Mouse (Mus musculus) adrenal gland, postnatal 25 days (tissue): ENCODE measurements at regions not wholly inside any gene's neighbourhood (a gene's known extent, or its start where the extent isn't known, plus 50 kb on each side); places are given as distances from the start of the nearest gene placed in this dataset.

Experiments used
- DNase-seq: peaks from one replicate; pipeline ENCODE4 v3.0.0; 2021; ENCODE audit warnings: mixed read lengths

DNA sequence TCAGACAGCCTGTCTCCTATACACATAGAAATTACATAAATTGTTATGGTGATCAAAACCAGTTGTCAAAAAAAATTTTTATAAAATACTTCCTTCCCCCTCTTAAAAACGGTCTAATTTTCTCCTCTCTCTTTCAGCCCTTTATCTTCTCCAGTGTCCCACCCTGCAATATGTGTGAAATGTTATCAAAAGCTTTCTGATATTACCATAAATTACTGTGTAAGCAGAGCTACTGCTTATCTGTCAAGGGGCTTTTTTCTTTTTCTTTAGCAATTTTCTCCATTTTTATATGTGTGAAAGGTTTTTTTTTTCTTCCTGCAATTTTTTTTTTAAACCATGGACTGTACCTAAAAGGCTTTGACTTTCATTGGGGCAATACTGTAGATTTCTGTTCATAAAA is 508.4 kb upstream of the Adgrl2 start:
- DNase-seq = no peak

DNA sequence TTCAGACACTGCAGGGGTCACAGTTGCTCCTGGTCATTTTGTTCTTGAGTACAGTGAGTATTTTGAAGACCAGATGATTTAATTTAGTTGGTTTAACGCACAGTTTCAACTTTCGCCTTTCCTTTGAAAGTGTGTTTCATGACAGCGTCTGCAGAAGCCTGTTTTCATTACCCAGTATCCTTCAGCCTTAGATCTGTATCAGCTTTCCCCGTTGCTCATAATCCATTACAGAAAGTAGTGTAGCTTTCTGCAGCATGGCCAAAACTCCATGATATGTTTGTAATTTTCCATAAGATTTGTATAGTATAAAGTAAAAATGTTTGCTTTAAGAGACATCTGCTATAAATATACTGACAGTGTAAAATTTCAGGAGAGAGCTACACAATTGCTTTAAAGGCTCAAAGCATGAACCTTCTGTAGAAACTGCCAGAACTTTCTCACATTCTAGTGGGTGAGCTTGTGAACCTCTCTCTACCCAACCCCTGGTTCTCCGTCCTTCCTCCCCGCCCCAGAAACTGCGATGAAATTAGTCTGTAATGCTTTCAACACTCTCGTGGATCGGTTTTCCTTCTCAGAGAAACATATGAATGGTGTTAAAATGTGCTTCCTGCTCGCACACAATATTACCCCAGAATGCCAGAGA is 506.6 kb upstream of the Adgrl2 start:
- DNase-seq = no peak

DNA sequence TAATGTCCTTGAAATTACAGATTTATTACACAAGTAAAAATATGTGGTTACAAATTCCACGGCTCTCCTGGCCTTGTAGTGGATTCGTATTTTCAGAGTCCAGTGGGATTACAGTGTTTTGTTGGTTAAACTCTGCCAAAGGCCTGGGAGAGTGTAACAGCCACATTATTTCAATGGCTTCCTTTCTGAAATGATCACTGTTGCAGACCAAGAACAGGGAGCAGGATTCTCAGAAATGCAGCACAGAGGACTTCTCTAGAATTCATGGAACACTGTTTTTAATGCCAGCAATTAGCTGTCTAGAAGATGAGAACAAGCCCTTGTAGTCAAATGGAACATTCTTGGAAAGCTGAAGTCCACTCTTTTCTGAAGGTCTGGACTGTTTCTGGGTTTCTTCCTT is 505.8 kb upstream of the Adgrl2 start:
- DNase-seq = no peak

DNA sequence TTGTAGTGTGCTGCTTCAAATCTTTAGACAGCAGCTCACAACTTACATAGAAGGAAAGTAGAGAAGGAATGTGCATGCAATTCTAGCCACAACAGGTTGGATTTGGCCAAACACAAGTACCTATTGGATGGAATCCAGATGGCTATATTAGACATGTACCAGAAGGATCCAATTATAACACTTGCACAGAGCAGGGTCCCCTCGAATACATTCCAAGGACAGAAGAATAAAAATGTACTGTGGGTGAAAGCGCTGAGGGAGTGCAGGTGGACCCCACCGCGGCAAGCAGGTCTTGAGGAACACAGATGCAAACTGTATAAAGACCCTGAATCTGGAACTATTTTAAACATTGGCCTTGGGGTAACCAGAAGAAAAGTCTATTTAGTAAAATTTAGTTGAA is 497.8 kb upstream of the Adgrl2 start:
- no peak for DNase-seq

DNA sequence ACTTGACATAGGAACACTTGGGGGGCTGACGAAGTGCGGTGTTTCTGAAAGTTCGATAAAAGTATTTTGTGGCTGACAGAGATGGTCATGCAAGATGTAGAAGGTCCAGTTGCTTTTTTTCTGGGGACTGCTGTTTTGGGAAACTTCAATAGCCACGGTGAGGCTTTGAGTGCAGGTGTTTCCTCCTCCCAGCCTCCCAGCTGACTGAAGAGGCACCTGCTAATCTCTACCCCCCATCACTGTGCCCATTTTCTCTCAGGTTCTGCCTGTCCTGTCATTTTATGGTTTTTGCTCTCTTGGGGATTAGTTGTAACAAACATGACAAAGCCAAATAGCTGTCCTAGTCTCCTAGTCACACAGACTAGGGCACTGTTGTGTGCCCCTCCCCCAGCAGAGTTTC is 495.1 kb upstream of the Adgrl2 start:
- no peak for DNase-seq

DNA sequence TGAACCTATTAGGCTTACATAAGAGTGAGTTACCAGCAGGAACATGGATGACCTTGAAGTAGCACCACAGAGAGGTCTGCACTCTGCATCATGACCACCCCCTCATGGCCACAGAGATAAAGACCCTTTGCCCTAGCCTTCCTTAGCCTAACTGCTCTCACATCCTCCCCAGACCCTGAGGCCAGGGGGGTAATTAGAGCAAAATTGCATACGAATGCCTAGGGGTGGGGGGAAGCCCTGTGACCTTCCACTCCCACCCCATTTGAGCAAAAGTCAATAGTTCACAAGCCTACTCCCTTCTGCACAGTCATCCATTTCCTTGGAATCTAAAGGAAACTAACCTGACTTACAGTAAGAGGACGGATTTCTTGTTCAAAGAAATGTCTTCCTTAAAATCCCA is 494.0 kb upstream of the Adgrl2 start:
- no peak for DNase-seq

DNA sequence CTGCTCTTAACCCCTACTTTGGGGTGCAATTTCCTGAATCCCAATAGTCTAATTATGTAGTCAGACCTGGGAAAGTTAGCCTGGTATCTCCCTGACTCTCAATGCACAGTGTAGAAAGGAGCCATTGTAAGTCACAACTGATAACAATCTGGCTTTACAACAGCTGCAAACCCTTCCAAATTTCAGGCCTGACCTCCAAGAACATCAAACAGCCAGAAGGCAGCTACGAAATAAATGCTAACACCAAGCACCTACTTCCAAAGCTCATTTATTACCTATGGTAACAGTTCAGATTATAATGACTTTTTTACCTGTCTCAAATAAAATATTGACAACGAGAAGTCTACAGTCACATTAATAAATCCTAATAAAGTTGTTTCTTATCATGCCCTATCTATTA is 485.8 kb upstream of the Adgrl2 start:
- no peak for DNase-seq

DNA sequence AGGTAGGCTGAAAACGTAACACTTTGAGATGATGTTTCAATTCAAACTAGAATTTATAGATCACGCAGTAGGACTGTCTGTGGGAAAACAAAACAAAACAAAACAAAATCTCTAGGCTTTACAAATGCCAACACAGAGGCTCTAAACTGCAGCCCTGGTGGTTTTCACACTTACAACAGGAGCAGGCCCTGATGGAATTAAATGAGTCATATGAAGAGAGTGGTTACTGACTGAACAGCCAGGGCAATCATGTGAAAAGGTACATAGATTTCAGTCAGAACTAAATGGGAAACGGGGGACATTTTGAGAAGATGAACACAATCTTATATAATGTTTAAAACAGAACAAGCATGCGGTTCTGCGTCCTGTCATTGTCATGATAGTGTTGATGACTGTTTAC is 476.6 kb upstream of the Adgrl2 start:
- DNase-seq = no peak

DNA sequence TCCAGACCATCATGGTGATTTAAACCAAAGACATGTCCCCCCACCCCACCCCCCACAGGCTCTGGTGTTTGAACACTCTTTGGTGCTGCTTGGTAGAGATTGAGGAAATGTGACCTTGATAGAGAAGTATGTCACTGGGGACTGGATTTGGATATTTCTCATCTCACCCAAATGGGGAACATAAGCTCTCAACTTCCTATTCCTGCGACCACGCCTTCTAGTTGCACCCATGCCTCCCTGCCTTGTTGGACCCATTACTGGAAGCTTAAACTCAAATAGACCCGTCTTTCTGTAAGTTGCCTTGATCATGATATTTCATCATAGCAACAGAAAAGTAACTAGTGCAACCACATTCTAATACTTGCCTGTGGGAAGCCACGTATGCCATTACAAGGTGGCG is 474.2 kb upstream of the Adgrl2 start:
- DNase-seq = no peak

DNA sequence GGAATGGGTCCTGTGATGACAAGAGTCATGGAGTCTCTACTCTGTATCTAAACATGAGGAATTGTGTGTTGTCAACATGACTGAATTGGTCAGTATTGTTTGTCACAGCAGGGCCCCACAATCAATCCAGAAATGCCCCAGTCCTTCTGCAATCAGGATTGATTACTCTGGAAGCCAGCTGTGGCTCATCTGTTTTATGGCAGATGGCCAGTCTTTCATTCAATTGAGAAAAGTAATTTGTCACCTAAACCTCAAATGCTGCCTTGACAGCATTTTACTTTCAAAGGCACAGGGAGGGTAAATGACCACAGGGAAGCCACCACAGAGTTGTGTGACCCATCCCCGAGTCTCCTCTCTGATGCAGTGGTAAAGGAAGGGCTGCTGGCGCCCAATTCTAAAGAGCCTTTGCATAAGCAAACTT is 471.8 kb upstream of the Adgrl2 start:
- no peak for DNase-seq

DNA sequence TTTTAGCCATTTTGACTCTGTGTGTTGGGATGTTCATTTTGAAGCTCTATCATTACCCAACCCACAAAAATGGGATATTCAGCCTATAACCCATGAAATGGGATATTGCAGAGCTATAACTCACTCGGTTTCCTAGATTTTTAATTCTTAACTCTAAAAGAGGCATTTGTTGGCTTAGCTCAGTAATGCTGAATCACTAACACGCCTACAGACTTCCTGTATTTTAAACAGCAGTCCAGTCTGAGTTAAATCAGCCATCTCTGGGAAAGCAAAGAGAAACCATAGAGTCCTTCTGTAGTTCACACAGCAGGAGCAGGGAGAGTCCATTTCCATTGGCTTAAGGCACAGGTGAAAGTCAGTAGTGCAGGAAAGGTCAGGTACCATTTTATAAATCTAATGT is 471.3 kb upstream of the Adgrl2 start:
- no peak for DNase-seq

DNA sequence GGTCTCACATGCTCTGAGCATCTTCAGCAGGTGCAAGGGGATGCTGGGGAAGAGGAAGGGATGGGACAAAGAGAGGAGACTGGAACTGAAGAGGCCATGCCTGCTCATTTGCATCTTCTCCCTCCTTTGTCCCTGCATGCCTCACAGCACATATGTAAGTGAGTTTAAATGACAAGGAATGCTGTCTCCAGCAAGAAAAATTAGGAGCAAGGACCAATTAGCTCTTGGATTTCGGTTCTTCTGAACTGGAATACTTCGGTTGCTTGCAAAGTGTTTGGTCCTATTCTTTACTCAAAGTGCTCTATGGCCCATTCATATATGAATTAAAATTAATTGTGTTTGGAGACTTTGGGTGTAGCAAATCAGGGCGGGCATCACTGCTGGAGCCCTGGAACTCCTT is 459.0 kb upstream of the Adgrl2 start:
- no peak for DNase-seq

DNA sequence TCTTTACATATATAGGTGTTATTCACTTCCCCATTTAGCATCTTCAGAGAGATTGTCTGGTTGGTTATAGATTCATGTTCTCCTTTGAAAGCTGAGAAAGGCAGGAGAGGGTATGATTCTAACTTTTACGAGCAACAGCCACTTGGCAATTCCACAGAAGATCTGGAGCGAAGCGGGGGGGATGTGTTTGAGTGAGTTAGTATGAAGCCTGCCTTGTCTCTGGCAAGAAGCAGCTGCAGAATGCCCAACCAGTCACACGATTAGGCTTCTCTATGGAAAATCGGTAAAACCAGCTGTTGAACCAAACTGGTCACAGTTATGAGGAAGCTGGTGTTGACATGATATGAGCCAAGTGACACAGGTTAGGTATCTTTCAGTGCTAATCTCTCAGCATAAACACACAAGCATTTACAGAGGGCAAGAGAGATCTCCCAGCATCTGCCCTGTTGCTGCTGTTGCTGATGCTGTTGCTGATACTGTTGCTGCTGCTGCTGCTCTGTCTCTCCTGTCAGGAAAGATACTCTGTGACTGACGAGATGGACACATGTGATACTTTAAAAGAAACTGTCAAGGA is 455.7 kb upstream of the Adgrl2 start:
- no peak for DNase-seq

DNA sequence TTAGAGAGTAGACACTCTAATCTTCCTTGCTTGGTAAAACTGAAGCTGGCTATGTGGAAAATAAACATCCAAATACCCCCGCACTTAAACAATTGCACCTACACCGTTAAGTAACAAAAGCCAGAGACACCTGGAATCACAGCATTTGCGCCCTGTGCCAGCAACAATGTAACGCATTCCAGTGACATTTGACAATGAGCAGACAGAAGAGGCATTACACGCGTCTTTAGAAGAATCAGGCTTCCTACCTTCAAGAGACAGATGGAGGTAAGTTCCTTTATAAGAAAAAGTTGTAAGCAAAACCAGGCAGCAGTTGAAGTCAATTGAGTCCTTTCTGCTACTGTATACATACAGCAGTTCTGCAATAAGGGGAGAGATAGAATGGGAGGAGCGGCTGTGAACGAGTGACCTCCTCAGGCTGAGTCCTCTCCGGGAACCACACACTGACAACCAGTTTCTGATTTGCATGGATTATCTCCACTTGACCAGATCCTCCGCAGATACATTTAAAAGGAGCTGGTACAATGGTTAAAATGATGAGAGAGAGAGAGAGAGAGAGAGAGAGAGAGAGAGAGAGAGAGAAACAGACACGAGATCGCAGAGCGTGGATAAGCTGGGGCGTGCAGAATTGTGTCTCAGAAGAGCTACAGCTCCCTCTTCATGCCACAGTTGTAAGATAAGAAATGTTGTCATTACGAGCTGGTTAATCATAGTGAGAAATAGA is 454.7 kb upstream of the Adgrl2 start:
- peak; percentile 7 for DNase-seq

DNA sequence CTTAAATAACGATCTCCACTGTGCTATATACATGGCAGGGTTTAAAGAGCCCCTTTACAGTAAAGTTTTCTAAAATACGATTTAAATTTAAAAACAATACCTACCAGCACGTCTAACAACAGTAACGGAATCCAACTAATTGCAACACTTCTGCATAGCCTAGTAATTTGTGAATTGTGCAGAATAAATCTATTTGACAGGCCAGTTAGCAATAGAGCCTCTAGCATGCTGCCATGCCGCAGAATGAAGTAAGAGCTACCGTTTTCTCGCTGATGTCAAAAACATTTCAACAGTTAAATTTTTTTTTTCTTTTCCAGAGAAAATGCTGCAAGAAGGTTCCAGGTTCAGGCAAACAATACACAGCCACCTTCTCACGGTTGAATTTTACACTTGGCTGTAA is 454.0 kb upstream of the Adgrl2 start:
- DNase-seq = no peak

DNA sequence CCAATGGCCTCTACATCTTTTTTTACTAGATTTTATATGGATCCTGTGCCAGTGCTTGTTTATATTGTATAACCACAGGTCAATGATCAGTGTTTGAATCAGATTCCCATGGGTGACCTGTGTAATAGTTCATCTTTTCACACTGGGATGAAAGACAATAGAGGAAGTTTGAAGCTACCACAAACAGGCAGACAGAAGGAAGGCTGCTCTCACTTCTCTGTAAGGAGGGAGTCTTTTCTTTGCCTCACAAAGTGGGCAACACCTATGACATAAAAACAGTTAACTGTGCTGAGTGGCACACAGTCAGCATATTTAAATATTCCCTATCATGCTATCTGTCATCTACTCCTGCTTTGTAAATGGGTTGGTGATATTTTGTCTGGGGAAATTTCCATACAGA is 450.9 kb upstream of the Adgrl2 start:
- DNase-seq = no peak

DNA sequence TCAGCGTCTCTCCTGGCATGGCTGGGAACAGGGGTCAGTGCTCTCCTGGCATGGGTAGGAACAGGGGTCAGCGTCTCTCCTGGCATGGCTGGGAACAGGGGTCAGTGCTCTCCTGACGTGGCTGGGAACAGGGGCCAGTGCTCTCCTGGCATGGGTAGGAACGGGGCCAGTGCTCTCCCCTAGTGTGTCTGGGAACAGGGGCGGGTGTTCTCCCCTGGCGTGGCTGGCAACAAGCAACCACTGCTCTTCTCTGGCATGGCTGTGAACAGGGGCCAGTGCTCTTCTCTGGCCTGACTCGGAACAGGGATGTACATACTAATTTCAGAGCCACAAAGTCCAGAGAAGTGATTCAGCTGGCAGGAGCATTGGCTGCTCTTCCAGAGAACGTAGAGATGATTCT is 447.4 kb upstream of the Adgrl2 start:
- no peak for DNase-seq

DNA sequence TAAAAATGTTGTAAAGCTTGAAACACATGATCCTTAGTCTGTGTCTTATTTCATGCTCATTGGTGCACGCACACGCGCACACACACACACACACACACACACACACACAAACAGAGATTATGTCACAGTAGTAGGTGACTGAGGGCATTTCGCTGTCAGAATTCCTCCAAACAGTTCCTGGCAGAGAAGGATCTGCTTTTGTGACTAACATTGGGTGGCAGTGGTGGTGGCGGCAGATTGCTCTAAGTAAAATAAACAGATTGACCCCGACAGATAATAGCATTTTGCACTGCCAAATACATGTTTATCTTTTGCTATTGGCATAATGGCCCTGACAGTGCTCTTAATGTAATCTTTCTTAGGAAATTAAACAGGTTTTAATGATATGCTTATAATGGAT is 446.6 kb upstream of the Adgrl2 start:
- DNase-seq = no peak

DNA sequence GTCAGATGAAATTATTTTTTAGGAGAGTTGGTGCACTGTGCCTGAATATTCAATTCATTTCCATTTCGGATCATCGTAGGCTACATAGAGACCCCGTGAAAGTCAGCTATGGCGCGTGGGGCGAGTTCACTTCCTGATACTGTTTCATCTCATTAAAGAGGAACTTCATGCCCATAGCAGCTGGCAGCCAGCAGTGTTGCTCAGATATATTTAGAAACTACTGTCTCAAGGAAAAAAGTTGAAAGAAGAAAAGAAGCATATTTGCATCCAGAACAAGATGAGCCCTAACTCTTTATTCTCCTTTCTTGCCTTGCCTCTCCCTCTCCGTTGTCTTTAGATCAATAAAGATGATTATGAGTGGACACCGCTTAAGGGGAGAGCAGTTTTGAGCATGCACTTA is 446.1 kb upstream of the Adgrl2 start:
- DNase-seq = no peak

DNA sequence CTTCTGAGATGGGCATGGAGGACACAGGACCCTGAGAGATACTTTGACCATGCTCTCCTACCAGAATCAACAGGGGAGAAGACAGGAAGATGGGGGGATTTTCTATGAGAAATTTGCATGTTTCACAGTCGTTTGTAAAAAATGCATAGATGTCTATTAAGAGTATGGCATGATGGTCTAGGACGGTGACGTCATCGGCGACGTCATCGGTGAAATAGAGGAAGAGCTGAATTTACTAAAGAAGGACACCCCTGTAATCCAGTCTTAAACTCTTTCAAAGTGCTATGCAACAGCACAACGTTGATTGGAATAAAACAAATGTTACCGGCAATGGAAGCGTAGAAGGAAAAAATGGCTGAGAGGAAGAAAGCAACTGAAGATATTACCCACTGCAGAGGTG is 441.4 kb upstream of the Adgrl2 start:
- no peak for DNase-seq

DNA sequence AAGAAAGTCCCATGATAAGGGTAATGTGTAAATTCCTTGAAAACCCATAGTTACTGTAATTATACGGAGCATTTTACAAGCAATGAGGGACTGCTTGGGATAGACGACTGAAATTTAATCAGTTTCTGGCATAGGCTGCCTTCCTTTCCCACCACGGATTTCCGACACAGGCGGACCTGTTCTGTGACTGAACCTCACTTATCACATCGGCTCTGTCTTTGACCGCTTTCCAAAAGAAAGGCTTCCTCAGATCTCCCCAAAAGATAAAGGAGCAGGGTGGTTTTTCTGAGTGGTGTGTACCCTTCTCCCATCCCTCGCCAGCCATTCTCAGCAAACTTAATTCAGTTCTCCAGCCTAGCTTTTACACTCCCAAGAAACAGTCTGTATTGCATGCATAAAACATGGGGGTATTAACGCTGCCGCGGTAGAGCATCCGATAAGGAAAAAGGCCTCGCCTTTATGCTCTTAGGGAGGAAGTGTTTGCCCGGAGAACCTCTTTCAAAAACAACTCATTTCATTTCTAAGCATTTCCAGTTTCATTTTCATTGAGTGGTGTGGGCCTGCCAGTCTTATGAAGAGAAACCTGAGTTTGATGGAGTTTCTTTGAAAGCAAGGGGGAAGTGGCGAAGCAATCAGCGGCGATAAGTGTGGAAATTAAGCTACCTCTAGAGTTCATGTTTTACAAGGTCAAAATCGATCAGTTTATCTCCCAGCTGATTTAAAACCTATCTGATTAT is 435.8 kb upstream of the Adgrl2 start:
- no peak for DNase-seq

DNA sequence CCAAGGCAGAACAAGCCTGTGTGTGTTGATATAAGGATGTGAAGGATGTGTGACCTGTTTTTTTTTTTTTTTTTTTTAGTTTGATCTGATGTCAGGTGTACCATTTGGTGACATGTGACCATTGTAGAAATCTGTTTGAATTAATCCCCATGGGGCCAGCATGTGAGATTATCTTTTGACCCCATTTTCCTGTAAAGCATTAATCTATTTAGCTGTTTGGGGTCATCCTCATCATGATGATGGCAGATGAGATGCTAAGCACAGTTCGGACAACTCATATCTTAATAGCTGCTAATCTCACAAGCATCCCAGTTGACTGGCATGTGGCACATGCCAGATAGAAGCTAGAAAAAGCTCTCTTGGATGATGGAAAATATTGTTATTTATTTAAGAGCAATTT is 434.0 kb upstream of the Adgrl2 start:
- DNase-seq = no peak

DNA sequence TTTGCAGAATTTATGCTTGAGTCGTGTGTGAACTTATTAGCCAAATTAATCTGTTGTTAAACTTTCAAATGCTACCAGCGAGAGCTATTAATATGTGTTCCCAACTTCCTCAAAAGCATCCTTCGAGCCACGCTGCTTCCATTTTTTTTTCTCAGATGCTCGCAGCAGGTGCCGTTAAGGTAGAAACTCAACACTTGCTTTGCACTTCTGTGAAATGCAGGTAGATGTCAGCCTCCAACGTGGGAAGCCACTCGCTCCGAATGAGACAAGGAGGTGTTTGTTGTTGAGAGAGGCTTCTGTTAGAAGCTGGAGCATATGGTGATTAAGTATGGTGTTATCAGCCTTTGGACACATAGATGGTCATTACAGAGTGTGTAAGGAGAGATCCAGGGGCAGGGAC is 433.1 kb upstream of the Adgrl2 start:
- no peak for DNase-seq

DNA sequence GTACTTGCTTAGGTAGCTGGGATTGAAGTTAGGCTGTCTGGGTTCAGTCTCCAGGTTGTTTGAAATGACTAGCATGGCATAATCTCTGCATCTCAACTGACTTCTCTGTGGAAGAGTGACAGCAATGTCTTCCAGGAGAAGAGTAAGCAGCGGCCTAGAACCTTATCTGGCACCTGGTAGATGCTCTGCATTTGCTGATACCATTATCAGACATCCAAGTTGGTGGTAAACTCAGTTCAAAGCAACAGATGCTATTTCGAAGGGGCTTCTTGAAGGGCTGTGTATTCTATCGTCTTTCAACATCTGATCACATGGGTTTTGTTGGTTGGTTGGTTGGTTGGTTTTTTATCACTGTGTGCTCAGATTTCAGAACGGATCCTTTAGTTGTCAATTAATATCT is 424.7 kb upstream of the Adgrl2 start:
- DNase-seq = no peak
